Mouse (Mus musculus) C2C12 (cell line): ENCODE measurements around the gene Prtn3. TPM values are rescaled to one million over a fixed set of nuclear protein-coding genes. Genes with fewer than 3 reads are reported as not detected.
"Not testable (repeated sequence)": the region's sequence is repeated elsewhere in the genome, so short reads cannot be mapped to it uniquely, and the experiment has no call there.

ENCODE experiments used
- H3K27me3 ChIP-seq: one replicate; pipeline ENCODE4 v1.6.1; 2011; ENCODE audit not compliant: control insufficient read depth, insufficient read depth, insufficient read length
- H3K36me3 ChIP-seq: one replicate; pipeline ENCODE4 v1.6.1; 2011; ENCODE audit not compliant: control insufficient read depth, insufficient read depth
- H3K4me3 ChIP-seq: one replicate; pipeline ENCODE4 v1.5.1; 2011; ENCODE audit warnings: mild to moderate bottlenecking, control low read depth; ENCODE audit not compliant: poor library complexity, insufficient read depth, severe bottlenecking
- H3K79me2 ChIP-seq: one replicate; pipeline ENCODE4 v1.6.1; 2011; ENCODE audit not compliant: control insufficient read depth, insufficient read depth
- H3K79me3 ChIP-seq: one replicate; pipeline ENCODE4 v1.6.1; 2011; ENCODE audit warnings: low read depth, control low read depth
- H3ac ChIP-seq: one replicate; pipeline ENCODE3; 2011; ENCODE audit warnings: low read depth; ENCODE audit not compliant: control insufficient read depth, insufficient read length
- CEBPB ChIP-seq: IDR thresholded peaks from one replicate; pipeline ENCODE4 v1.6.1; 2011; ENCODE audit warnings: low read depth, mild to moderate bottlenecking, control low read depth, moderate library complexity
- CTCF ChIP-seq: IDR thresholded peaks from one replicate; pipeline ENCODE4 v1.5.1; 2011; ENCODE audit not compliant: control insufficient read depth, insufficient read depth, insufficient read length
- FOSL1 ChIP-seq: IDR thresholded peaks from one replicate; pipeline ENCODE4 v1.8.0; 2011; ENCODE audit warnings: mild to moderate bottlenecking, low read length; ENCODE audit not compliant: poor library complexity, insufficient read depth, severe bottlenecking
- MAX ChIP-seq: IDR thresholded peaks from one replicate; pipeline ENCODE4 v1.6.1; 2011; ENCODE audit warnings: mild to moderate bottlenecking, control low read depth
- MYOD1 ChIP-seq: IDR thresholded peaks from one replicate; pipeline ENCODE4 v1.6.1; 2011; ENCODE audit warnings: low read depth; ENCODE audit not compliant: control insufficient read depth, insufficient read length
- MYOG ChIP-seq: IDR thresholded peaks from one replicate; pipeline ENCODE4 v1.6.1; 2011; ENCODE audit not compliant: control insufficient read depth, insufficient read length; ENCODE audit errors: extremely low read depth
- USF1 ChIP-seq: IDR thresholded peaks from one replicate; pipeline ENCODE4 v1.6.1; 2011; ENCODE audit warnings: low read depth, mild to moderate bottlenecking, control low read depth, moderate library complexity
- polyA plus RNA-seq: library from polyadenylated mRNA; unstranded; fragments of >200 nt; fragmentation: generic; extraction: Trizol; gene quantifications from one replicate; pipeline ENCODE4 v1.2.1, GENCODE M21; 2012; ENCODE audit warnings: missing spikeins

The Prtn3 gene
- polyA plus RNA-seq, 1 experiment: not detected

GRCm38 (mm10) chr10:79877757-79878156 is 3.5 kb downstream of the Prtn3 start:
- Histone ChIP-seq H3K4me3 (no peak overlapping the region), H3K79me3 (no peaks in the 10 kb centered on the region), H3K36me3 (no peaks in the 10 kb centered on the region), H3K79me2 (no peaks in the 10 kb centered on the region), H3ac (no peak overlapping the region), H3K27me3 (no peaks in the 10 kb centered on the region)
- no peak for TF ChIP-seq MYOD1
- no peak for TF ChIP-seq USF1

DNA sequence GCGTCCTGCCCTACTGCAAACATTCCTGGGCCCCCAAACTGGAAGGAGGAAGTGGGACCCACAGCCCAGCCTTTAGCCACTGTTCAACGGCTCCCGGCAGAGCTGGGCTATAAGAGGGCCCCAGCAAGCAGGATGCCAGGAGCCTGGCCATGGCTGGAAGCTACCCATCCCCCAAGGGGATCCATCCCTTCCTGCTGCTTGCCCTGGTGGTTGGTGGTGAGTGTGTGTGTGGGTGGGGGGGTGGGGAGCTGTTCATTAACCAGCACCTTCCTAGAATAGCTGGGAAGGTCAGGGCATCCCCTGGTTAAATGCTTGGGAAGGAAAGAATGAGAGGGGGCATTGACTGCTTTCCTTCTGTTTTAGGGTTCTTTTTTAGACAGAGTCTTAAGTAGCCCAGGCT is 5.3 kb downstream of the Prtn3 start:
- Histone ChIP-seq H3K79me2 (no peaks in the 10 kb centered on the region), H3K36me3 (no peaks in the 10 kb centered on the region), H3K4me3 (no peak overlapping the region), H3K79me3 (no peaks in the 10 kb centered on the region), H3ac (no peak overlapping the region), H3K27me3 (no peaks in the 10 kb centered on the region)
- no peak for TF ChIP-seq CTCF
- TF ChIP-seq MYOD1: no peak
- no peak for TF ChIP-seq USF1
- no peak for TF ChIP-seq MYOG
- no peak for TF ChIP-seq CEBPB
- TF ChIP-seq MAX: no peak
- no peak for TF ChIP-seq FOSL1

GRCm38 (mm10) chr10:79880721-79881120 is 6.4 kb downstream of the Prtn3 start:
- Histone ChIP-seq H3K4me3 (no peak overlapping the region), H3K36me3 (no peaks in the 10 kb centered on the region), H3ac (no peak overlapping the region), H3K79me2 (no peaks in the 10 kb centered on the region), H3K79me3 (no peaks in the 10 kb centered on the region), H3K27me3 (no peaks in the 10 kb centered on the region)
- TF ChIP-seq MYOD1 (no peak), CEBPB (no peak), CTCF (no peak), MAX (no peak), USF1 (no peak), MYOG (no peak), FOSL1 (no peak)

DNA sequence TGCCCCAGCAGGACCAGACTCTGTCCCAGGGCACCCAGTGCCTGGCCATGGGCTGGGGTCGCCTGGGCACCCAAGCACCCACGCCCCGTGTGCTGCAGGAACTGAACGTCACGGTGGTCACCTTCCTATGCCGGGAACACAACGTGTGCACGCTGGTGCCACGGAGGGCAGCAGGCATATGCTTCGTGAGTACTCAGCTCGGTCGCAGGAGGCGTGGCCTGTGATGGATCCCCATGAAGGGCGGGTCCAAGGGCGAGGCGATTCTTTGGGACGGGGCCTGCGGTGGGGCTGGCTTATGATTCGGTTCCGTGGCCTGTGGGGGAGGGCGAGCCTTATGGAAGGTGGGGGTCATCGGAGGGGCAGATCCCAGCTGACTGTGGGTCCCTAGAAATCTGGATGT is 7.7 kb downstream of the Prtn3 start:
- Histone ChIP-seq H3K79me3 (no peaks in the 10 kb centered on the region), H3K36me3 (no peaks in the 10 kb centered on the region), H3K4me3 (no peak overlapping the region), H3ac (no peak overlapping the region), H3K79me2 (no peaks in the 10 kb centered on the region), H3K27me3 (no peaks in the 10 kb centered on the region)
- TF ChIP-seq MYOD1 (no peak), CEBPB (no peak), MYOG (no peak), CTCF (no peak), FOSL1 (no peak), MAX (no peak)

- Histone ChIP-seq H3K36me3 (no peaks in the 10 kb centered on the region), H3ac (no peak overlapping the region), H3K4me3 (no peak overlapping the region), H3K79me3 (no peaks in the 10 kb centered on the region), H3K79me2 (no peaks in the 10 kb centered on the region), H3K27me3 (peaks cover 6% of the 10 kb centered on the region)
- TF ChIP-seq MYOD1 (no peak), USF1 (no peak), MYOG (no peak), CTCF (peak; percentile 47), CEBPB (no peak), MAX (no peak), FOSL1 (no peak)
These were observed 9.2 kb downstream of the Prtn3 start for GRCm38 (mm10) chr10:79883297-79884084.

GRCm38 (mm10) chr10:79884446-79884845 is 10.2 kb downstream of the Prtn3 start:
- Histone ChIP-seq H3K79me3 (no peaks in the 10 kb centered on the region), H3K27me3 (peaks cover 6% of the 10 kb centered on the region), H3K79me2 (no peaks in the 10 kb centered on the region), H3K36me3 (no peaks in the 10 kb centered on the region), H3ac (no peak overlapping the region), H3K4me3 (no peak overlapping the region)
- no peak for TF ChIP-seq FOSL1
- TF ChIP-seq MAX: no peak
- TF ChIP-seq MYOD1: no peak
- TF ChIP-seq CTCF: no peak
- TF ChIP-seq MYOG: no peak
- TF ChIP-seq USF1: no peak
- TF ChIP-seq CEBPB: no peak

DNA sequence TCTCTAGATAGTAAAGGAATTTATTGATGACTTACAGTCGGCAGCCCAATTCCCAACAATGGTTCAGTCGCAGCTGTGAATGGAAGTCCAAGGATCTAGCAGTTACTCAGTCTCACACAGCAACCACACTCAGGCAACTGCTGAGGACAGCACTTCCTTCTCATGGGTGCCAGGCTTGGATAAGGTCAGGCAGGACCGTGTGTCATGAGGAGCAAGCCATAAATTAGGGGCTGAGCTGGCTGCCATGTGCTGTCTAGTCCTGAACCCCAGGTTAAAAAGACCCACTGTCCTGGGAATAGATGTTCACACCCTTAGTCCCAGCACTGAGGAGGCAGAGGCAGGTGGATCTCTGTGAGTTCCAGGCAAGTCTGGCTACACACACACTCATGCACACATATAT is 10.7 kb downstream of the Prtn3 start:
- H3K4me3 ChIP-seq, H3ac ChIP-seq, H3K36me3 ChIP-seq, H3K79me3 ChIP-seq, H3K79me2 ChIP-seq, H3K27me3 ChIP-seq: not testable (repeated sequence)
